Mouse (Mus musculus): ENCODE results near the gene Flt3. TPM values are rescaled to one million over a fixed set of nuclear protein-coding genes. Genes with fewer than 3 reads are reported as not detected.
A peak's percentile ranks its signal among the peaks of the same experiment; 100 is the strongest.

Flt3 gene
- polyA plus RNA-seq, 1 experiment, result 0.60 TPM

DNA sequence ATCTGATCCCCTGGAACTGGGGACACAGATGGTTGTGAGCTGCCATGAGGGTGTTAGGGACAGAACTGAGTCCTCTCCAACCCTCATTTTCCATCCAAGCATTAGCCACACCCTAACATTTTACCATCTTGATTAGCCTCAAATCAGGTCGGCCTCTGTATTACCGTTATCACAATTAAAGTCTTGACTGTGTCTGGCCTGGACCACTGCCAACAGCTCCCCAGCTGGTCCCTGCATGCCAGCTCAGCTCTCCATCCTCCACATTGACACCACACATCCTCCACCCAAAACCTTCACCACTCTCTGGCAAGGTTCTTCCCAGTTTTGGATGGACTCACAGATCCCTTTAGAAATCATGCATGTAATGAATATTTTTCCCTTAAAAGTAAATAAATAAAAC, 9.5 kb downstream of the Flt3 start:
- H3K4me1 ChIP-seq, result peaks cover 14% of the 10 kb centered on the region
- H3K4me3 ChIP-seq (replicated peaks), result no peak overlapping the region
- TF ChIP-seq GATA1 (IDR thresholded peaks at IDR 0.05; ENCODE audit: borderline replicate concordance, low read length) (no peak), FLI1 (IDR thresholded peaks at IDR 0.05; ENCODE audit: low read length) (no peak)
- no peaks in the 10 kb centered on the region for H3K36me3 ChIP-seq (replicated peaks; ENCODE audit: low read length)
- peaks cover 18% of the 10 kb centered on the region for H3K27me3 ChIP-seq (replicated peaks)
- H3K9me3 ChIP-seq, result peaks cover 8% of the 10 kb centered on the region

DNA sequence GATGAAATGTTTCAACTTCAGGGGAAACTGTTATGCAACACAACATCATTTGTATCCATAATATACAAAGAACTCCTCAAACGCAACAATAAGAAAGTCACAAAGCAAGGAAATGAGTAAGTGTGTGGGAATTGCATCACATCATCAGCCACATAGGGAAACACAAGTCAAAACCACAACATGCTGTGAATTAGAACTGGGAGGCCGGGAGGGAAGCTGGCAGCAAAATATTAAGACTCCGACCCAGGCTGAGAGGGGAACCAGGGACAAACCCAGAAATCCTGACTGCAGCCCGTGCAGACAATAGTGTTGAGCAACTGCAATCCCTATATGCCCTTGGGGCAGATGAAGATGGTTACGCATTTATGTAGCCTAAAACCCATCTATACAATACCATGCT, 11.2 kb downstream of the Flt3 start:
- Histone ChIP-seq H3K4me3 (replicated peaks) (peak overlapping the region; percentile 26), H3K36me3 (replicated peaks; ENCODE audit: low read length) (no peaks in the 10 kb centered on the region), H3K4me1 (peaks cover 14% of the 10 kb centered on the region), H3K27me3 (replicated peaks) (peaks cover 15% of the 10 kb centered on the region), H3K9me3 (no peaks in the 10 kb centered on the region)
- TF ChIP-seq FLI1 (IDR thresholded peaks at IDR 0.05; ENCODE audit: low read length) (no peak), GATA1 (IDR thresholded peaks at IDR 0.05; ENCODE audit: borderline replicate concordance, low read length) (no peak)

DNA sequence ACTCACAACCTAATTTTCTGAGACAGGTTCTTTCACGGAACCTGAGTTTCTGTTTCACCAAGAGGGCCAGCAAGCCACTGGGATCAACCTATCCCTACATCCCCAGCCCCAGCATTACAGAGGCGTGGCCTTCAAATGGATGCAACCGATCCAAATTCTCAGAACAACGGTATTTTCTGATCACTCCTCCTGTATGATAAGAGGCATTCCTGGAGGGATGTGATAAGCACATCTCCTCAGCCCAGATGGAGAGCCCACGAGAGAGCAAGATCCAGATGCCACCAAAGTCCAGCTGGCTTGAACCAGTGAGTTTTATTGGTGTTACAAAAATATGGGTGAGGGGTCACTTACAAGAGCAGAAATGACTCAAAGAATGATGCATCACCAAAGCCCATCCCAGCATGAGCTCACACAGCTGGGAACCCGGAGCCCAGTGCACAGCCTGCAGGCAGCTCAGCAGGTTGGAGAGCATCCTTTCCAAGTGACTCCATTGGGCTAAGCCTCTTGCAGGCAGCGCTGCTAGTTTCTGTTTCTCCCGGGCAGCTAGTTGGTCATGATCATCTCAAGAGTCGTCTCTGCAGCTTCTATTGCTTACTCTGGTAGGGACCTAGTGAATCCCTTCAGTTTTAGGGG, 11.8 kb downstream of the Flt3 start:
- peaks cover 14% of the 10 kb centered on the region for H3K4me1 ChIP-seq
- H3K36me3 ChIP-seq (replicated peaks; ENCODE audit: low read length), result no peaks in the 10 kb centered on the region
- H3K9me3 ChIP-seq, result no peaks in the 10 kb centered on the region
- no peak for TF ChIP-seq GATA1 (IDR thresholded peaks at IDR 0.05; ENCODE audit: borderline replicate concordance, low read length)
- TF ChIP-seq FLI1 (IDR thresholded peaks at IDR 0.05; ENCODE audit: low read length), result no peak
- peak overlapping the region; percentile 79 for H3K4me3 ChIP-seq (replicated peaks)
- H3K27me3 ChIP-seq (replicated peaks), result peaks cover 14% of the 10 kb centered on the region

DNA sequence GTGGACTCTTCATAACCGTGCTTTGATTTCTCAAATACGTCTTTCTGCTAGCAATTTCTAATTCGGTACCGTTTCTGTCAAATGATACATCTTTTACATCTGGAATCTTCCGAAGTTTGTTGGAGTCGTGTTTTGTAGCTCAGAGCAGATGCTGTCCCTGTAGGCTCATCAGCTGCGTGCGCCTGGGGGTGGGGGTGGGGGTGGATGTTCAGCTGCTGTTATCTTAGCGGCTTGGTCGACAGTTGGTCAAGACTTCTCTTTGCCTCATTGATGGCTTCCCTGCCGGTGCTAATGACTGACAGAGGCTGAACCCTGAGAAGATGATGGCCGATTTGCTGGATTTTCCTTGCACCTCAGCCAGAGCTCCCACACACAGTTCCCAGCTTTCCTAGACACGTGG, 13.4 kb downstream of the Flt3 start:
- Histone ChIP-seq H3K4me1 (peaks cover 14% of the 10 kb centered on the region), H3K9me3 (no peaks in the 10 kb centered on the region), H3K4me3 (replicated peaks) (no peak overlapping the region), H3K36me3 (replicated peaks; ENCODE audit: low read length) (no peaks in the 10 kb centered on the region), H3K27me3 (replicated peaks) (peaks cover 13% of the 10 kb centered on the region)
- TF ChIP-seq GATA1 (IDR thresholded peaks at IDR 0.05; ENCODE audit: borderline replicate concordance, low read length) (no peak), FLI1 (IDR thresholded peaks at IDR 0.05; ENCODE audit: low read length) (no peak)

DNA sequence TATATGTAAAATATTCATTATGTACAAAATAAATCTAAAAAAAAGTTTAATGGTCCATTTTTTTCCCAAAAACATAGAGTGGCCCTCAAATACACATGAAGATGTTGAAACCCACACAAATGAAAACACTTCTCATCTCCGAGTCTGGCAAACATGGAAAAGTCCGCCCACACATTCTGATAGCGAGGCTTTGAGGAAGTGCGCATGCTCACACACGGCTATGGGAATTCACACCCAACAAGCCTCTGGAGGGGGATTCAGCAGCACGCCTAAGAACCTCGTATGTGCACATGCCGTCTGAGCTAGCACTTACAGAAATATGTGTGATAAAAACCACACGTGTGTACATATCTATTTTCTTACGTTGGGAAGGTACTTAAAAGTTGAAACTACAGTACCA, 18.9 kb downstream of the Flt3 start:
- no peak for TF ChIP-seq GATA1 (IDR thresholded peaks at IDR 0.05; ENCODE audit: borderline replicate concordance, low read length)
- TF ChIP-seq FLI1 (IDR thresholded peaks at IDR 0.05; ENCODE audit: low read length), result no peak
- Histone ChIP-seq H3K9me3 (peaks cover 12% of the 10 kb centered on the region), H3K4me1 (no peaks in the 10 kb centered on the region), H3K4me3 (replicated peaks) (no peak overlapping the region), H3K27me3 (replicated peaks) (peaks cover 7% of the 10 kb centered on the region), H3K36me3 (replicated peaks; ENCODE audit: low read length) (no peaks in the 10 kb centered on the region)

DNA sequence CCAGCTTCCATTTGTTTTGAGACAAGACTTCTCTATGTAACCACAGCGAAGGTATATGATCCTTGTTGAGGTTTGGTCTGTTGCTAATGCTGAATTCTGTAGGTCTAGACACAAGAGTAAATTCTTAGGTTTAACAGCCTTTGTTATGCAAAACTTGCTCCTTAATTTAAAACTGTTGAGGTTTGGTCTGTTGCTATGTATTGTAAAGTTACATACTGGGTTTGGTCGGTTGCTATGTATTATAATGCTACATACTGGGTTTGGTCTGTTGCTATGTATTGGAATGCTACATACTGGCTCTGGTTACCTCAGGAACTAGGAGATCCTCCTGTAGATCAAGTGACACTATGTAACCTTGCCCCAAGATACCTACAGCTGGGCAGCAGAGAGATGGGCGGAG, 20.8 kb downstream of the Flt3 start:
- TF ChIP-seq GATA1 (IDR thresholded peaks at IDR 0.05; ENCODE audit: borderline replicate concordance, low read length) (no peak), FLI1 (IDR thresholded peaks at IDR 0.05; ENCODE audit: low read length) (no peak)
- H3K4me1 ChIP-seq, result peaks cover 3% of the 10 kb centered on the region; the same call in 1 of the 2 replicates
- H3K27me3 ChIP-seq (replicated peaks), result peaks cover 10% of the 10 kb centered on the region
- H3K4me3 ChIP-seq (replicated peaks), result no peak overlapping the region
- no peaks in the 10 kb centered on the region for H3K36me3 ChIP-seq (replicated peaks; ENCODE audit: low read length)
- peaks cover 12% of the 10 kb centered on the region for H3K9me3 ChIP-seq

DNA sequence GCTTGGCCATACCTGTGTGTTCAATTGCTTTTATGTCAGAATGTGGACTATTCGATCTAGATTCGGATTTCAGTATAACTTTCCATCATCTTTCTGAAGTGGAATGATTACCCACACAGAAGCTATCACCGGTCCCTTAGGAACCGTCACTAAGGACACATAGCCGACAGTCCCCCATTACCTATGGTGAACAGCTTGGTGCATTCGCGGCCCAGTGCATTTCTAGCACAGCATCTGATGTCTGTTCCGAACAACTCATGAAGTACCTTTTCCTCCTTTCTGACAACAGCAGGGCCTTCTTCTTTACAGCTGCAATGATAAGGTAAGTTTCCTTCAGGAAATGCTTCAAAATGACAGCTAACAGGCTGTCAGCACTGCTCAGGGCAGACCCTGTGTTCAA, 30.0 kb downstream of the Flt3 start:
- H3K4me1 ChIP-seq, result peaks cover 33% of the 10 kb centered on the region
- no peaks in the 10 kb centered on the region for H3K36me3 ChIP-seq (replicated peaks; ENCODE audit: low read length)
- TF ChIP-seq GATA1 (IDR thresholded peaks at IDR 0.05; ENCODE audit: borderline replicate concordance, low read length), result no peak
- no peak for TF ChIP-seq FLI1 (IDR thresholded peaks at IDR 0.05; ENCODE audit: low read length)
- H3K9me3 ChIP-seq, result no peaks in the 10 kb centered on the region
- peaks cover 24% of the 10 kb centered on the region for H3K27me3 ChIP-seq (replicated peaks)
- H3K4me3 ChIP-seq (replicated peaks), result no peak overlapping the region

DNA sequence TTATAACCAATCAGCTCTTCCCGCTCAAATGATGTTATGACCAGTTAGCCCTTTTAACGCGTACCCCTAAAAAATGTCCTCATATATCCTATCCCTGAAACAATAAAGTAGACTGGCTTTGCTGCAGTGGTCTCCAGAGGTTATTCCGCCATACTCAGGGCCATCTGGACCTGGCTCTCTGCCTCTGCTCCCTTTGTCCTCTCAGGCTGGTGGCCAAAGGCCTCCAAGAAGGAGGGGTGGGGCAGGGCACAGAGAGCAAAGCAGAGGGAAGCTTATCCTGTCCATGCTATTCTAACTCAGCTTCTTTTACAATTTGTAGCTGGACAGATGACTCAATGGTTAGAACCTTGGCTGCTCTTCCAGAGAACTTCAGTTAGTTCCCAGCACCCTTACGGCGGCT, 32.1 kb downstream of the Flt3 start:
- H3K36me3 ChIP-seq (replicated peaks; ENCODE audit: low read length), result no peaks in the 10 kb centered on the region
- no peak overlapping the region for H3K4me3 ChIP-seq (replicated peaks)
- peaks cover 35% of the 10 kb centered on the region for H3K4me1 ChIP-seq
- peaks cover 29% of the 10 kb centered on the region for H3K27me3 ChIP-seq (replicated peaks)
- no peak for TF ChIP-seq FLI1 (IDR thresholded peaks at IDR 0.05; ENCODE audit: low read length)
- no peaks in the 10 kb centered on the region for H3K9me3 ChIP-seq

DNA sequence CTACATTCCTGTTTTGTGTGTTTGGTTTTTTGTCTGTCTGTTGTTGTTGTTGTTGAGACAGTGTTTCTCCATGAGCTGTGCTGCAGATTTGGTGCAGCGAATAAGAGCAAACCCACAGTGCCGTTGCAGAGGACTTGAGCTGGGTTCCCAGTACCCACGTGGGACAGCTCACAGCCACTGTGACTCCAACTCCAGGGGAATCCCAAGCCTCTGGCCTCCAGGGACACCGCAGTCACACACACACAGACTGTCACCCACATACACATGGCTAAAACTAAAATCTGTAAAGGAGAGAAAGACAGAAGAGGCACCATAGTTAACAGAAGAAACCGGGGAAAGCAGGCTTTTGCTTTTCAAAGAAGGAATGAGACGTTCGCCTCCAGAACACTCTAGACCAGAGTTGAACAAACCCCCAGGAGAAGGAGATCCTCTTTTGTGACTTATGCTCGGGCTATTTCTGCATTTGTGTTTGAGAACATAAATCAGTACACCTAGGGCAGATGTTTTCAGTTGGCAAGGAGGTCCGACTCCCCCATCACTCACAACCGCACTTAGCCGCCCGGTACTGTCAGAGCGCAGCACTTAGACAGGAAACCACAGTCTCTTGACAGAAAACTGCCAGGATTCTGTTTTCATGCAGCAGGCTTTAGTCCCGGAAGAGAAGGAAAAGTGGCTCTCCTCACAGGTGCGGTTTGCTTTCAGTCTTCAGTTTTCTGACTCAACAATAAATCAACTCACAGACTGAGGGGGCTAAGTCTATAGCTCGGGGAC, 34.1 kb downstream of the Flt3 start:
- no peaks in the 10 kb centered on the region for H3K36me3 ChIP-seq (replicated peaks; ENCODE audit: low read length)
- TF ChIP-seq GATA1 (IDR thresholded peaks at IDR 0.05; ENCODE audit: borderline replicate concordance, low read length) (no peak), FLI1 (IDR thresholded peaks at IDR 0.05; ENCODE audit: low read length) (no peak)
- H3K4me3 ChIP-seq (replicated peaks), result peak overlapping the region; percentile 78
- peaks cover 25% of the 10 kb centered on the region for H3K27me3 ChIP-seq (replicated peaks)
- no peaks in the 10 kb centered on the region for H3K9me3 ChIP-seq
- H3K4me1 ChIP-seq, result peaks cover 33% of the 10 kb centered on the region

DNA sequence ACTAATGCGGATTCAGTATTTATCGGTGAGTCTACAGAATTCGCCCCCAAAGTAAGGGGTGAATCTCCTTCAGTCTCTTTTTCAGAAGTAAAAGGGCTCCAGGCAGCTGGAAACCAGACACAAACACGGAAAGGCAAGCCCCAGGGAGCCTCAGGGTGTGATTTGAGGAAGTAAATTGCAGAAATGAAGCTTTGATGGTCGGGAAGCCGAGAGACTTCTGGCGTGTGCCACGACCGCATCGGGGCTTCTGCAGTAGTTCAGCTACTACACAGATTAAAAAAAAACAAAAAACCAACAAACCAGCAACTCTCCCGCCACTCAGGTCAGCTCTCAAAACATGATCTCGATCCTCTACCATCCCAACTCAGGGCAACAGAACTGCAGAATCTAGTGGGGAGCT, 37.2 kb downstream of the Flt3 start:
- TF ChIP-seq FLI1 (IDR thresholded peaks at IDR 0.05; ENCODE audit: low read length) (no peak), GATA1 (IDR thresholded peaks at IDR 0.05; ENCODE audit: borderline replicate concordance, low read length) (no peak)

More for the DNA sequence above, 37.2 kb downstream of the Flt3 start:
- no peak overlapping the region for H3K4me3 ChIP-seq (replicated peaks)
- H3K27me3 ChIP-seq (replicated peaks), result peaks cover 18% of the 10 kb centered on the region
- peaks cover 28% of the 10 kb centered on the region for H3K4me1 ChIP-seq
- H3K36me3 ChIP-seq (replicated peaks; ENCODE audit: low read length), result no peaks in the 10 kb centered on the region
- no peaks in the 10 kb centered on the region for H3K9me3 ChIP-seq
